Mouse (Mus musculus) cerebellum, postnatal 36 days (tissue): ENCODE measurements around the gene Tcf25.

ENCODE experiments used
- DNase-seq, 2 experiments: peaks; one replicate each; pipeline ENCODE4 v3.0.0; 2021 to 2022; ENCODE audit warnings: mixed read lengths in 2 of 2

Tcf25 gene

DNA sequence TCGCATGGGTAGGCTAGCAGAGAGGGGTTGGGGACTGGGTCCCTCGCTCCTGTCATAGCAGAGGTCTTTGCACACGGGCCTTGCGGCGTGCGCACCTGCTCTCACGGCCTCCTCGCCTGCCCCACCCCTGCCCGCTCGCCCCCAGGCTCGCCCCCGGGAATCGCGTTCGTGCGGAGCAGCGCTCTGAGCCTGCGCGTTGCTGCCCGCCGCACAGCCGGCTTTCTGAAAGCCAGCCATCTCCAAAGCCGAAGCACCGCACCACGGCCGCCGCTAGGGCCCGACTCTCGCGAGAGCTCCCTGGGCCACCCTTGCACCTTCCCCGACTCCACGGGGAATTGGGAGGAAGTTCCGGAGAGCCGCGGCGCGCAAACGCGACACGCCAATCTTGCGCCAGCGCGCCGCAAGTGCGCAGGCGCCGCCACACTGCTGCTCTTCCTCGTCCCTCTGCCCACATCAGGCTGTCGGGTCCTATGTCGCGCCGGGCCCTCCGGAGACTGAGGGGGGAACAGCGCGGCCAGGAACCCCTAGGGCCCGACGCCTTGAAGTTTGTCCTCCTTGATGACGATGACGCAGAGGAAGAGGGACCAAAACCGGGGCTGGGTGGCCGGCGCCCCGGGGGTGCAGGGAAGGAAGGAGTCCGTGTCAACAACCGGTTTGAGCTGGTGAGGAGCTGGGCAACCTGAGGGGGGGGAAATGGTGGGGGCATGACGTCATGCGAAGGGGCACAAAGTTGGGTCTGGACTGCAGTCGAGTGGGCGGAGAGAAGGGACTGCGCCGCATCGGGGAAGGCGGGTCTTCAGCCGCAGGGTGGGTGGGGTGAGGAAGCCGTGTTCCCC lies at the start of gene Tcf25:
Gene Tcf25 (plus strand): TSS at position 351 of the 836 bp plus-strand sequence.
- peak; percentile 94 to 97 for DNase-seq

- DNase-seq = no peak
These were observed 45.0 kb upstream of the Tcf25 start for GRCm38 (mm10) chr8:123328552-123328951.

DNA sequence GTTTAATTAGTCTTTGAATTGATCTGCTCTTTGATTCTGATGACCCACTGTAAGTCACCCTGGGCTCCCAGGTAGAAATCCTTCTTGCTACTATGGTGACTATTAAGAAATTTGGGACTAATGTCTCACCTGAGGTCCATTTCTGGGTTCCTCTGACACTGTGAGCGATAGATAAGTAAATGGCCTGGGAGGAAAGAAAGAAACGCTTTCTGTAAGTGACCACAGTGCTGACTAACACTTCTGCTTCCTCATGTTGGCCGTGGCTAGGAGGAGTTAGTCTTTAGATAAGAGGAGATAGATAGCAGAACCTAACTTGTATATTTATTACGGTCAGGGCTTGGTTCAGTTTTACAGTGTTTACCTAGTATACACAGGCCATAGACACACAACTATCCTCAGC lies 44.2 kb upstream of the Tcf25 start:
- no peak for DNase-seq

DNA sequence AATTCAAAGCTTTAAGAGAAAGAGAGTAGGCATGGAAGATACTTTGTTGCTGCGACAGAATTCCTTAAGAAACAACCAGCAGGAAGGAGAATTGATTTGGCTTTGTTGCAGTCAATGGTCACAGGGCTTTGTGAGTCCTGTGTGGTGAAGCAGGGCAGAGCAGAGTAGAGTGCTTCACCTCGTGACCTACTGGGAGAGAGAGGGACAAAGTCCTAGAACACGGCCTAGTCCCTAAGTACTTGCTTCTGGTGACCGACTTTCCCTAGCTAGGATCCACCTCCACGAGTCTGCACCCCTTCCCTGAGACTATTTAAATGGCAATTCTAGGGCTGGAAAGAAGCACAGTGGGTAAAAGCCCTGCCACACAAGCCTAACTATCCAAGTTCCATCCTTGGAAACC lies 43.6 kb upstream of the Tcf25 start:
- DNase-seq = no peak

GRCm38 (mm10) chr8:123330701-123331100 lies 42.9 kb upstream of the Tcf25 start:
- DNase-seq = no peak

- DNase-seq = no peak
These were observed 42.3 kb upstream of the Tcf25 start for GRCm38 (mm10) chr8:123331301-123331700.

GRCm38 (mm10) chr8:123331810-123332209 lies 41.7 kb upstream of the Tcf25 start:
- no peak for DNase-seq

- peak; percentile 70 to 85 for DNase-seq
These were observed 41.1 kb upstream of the Tcf25 start, which contains the start of gene Spire2 for GRCm38 (mm10) chr8:123332262-123333090. Gene Spire2 (plus strand): TSS chr8:123332713.

DNA sequence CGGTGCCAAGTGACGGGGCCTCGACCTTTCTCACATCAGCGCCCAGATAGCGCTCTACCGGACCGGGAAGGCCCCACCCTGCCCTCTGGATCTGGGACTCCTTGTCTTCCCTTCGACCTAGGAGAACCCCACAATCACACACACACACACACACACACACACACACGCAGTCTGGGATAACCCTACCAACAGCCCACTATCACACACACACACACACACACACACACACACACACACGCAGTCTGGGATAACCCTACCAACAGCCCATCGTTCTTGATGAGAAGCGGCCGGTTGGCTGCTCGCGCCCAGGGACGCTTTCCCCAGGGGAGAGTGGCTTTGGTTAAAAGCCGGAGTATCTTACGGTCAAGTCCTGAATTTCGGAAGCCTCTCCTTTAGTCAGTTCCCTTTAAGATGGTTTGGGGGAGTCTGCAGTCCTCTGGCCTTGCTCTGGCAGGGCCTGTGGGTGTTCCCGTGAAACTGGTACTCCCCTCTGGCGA lies 40.4 kb upstream of the Tcf25 start:
- no peak for DNase-seq

GRCm38 (mm10) chr8:123333864-123334263 lies 39.7 kb upstream of the Tcf25 start:
- no peak for DNase-seq

DNA sequence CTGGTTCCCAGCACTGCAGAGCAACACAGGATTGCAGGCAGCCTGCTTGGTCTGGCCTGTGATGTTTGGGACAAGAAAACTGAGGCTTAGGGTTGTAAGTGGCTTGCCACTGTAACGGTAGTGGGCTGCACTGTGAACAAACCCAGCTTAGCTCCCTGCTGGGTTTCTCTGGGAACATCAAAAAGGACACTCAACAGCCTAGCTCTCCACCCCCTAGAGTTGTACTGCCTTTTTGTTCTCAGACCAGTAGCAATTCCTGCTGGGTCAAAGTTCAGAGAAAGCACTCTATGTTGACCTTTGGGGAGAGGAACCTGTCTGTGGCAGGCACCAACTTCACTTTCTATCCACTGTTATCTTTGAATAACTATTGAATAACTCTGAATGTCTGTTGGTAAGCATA lies 39.1 kb upstream of the Tcf25 start:
- DNase-seq = no peak

DNA sequence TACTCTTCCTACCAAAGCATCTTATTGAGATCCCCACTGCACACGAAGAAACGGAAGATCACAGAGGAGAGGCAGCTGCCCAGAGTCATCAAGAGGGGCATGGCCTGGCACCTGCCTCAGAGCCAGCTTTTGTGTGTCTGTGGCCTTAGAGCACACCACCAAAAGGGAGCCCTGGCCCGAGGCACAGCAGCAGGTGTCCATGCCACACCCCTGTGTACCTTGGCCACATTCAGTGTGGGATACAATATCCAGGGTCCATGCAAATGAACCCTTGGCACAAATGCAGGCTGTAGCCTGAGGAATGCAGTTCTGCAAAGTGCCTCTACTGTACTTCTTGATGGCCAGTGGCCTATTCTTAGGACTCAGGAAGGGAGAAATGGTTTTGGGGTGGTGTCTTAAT lies 36.1 kb upstream of the Tcf25 start:
- DNase-seq = no peak

GRCm38 (mm10) chr8:123340071-123340470 lies 33.5 kb upstream of the Tcf25 start:
- no peak for DNase-seq

DNA sequence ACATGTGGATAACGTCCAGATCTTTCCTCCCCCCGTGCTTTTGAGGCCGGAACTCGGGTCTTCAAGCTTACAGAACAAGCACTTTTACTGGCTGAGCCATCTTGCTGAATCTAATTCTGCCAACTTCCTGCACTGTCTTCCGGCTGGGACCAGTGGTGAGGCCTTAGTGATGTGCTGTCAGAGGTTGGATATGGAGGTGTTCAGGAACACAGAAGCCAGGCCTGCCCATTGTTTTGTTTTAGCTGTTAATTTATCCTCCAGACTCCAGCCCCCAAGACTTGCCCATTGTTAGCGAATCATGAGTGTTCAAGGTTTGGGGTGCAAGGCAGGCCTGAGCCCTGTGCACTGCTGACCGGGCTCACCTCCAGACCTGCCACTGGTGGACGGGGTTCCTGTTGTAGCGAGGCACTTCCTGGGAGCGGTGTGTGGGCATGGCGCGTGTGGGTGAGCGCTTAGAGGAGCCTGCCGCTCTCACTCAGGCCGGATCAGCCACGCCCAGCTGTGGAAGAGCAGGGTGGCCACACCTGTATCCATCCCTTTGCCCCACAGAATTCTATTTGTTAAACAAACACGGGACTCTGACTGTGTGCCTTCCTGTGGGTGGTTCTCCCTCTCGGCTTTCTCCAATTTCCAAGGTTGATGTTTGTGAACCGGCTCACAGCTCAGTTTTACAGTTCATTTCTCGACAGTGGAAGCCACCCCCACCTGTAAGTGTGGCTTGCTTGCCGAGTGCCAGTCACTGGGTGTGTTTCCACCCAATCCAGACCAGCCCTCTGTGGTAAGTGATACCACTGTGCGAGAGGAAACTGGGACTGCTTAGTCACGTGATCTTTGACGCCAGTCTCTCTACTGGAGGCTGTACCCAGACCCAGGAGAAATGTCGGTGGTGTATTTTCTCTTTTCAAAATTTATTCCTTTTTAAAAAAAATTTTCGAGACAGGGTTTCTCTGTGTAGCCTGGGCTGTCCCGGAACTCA lies 32.2 kb upstream of the Tcf25 start:
- no peak for DNase-seq

DNA sequence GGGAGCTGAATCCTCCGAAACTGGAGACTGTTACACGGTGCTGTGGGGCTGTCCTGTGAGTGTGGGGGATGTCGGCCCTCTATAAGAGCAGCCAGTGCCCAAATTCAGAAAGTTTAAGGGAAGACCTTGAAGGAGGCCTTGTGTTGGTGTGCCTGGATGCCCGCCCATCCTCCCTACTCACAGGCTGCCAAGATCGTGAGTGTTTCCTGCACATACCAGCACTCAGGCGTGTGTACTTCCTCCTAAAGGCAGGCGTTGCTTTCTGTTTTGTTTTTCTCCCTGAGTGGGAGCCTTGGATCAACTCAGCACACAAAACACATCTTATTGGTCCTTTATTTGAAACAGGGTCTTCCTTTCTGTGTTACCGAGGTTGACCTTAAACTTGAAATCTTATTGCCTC lies 31.3 kb upstream of the Tcf25 start:
- no peak for DNase-seq

DNA sequence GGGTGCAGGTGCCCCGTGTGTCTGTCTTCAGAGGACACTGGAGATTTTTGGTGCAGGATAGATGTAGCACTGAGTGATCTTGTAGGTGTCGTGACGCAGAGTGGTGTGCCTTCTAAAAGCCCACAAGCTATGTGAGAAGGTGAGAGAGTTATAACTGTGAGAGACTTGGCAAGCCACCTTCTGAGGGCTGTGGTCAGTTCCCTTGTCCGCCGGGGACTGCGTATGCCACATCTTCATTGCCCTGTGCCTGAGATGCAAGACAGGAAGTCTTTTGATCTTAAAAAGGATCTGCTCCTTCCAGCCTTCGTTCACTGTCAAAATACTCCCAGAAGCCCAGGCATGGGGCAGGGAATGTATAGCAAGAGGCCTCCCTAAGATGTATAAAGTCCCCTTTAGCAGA lies 30.6 kb upstream of the Tcf25 start:
- no peak for DNase-seq

DNA sequence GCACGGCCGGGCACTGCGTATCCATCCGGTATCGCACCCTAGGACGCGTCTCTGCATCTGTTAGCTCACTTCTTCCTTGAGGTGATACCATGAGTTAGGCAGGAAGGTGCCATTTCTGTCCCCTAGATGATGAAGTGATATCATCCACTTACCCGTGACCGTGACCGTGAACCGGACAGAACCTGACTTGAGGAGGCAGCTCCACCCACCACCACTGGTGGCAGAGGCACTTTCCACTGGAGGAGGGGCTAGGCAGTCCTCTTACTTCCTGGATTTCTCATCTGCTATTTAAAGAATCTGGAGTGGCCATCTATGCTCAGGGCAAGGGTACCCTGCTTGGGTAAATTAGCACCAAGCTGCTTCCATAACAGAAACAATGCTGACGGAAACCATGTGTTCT lies 30.1 kb upstream of the Tcf25 start:
- no peak for DNase-seq

DNA sequence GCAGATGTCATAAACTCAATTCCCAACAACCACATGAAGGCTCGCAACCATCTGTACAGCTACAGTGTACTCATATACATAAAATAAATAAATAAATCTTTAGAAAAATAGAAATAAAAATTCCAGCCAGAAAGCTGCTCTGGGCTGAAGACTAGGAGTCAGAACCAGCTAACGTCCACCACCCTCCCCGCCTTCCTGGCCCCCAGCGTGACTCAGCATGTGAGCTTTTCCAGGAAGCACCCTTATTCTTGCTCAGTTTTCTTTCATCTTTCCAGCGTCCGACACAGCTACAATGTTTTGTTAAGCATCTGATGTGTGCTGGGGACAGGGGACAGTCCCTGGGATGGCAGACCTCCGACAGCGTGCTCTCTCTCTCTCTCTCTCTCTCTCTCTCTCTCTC lies 28.4 kb upstream of the Tcf25 start:
- no peak for DNase-seq

- no peak for DNase-seq
These were observed 27.7 kb upstream of the Tcf25 start for GRCm38 (mm10) chr8:123345856-123346255.

DNA sequence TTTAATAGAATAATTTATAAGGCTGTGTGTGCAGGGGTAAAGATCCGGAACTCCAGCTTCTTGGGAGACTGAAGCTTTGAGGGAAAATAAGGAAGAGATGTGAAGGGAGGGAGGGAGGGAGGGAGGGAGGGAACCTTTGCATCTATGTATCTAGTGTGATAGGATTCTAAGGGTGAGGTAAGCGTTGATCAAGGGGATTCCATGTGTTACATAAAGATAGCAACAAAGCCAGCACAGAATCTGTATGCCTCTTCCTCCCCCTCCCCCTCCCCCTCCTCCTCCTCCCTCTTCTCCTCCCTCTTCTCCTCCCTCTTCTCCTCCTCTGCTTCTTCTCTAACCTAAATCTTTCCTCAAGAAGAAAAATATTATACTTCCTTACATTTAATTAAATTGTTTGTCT lies 26.3 kb upstream of the Tcf25 start:
- DNase-seq = no peak

DNA sequence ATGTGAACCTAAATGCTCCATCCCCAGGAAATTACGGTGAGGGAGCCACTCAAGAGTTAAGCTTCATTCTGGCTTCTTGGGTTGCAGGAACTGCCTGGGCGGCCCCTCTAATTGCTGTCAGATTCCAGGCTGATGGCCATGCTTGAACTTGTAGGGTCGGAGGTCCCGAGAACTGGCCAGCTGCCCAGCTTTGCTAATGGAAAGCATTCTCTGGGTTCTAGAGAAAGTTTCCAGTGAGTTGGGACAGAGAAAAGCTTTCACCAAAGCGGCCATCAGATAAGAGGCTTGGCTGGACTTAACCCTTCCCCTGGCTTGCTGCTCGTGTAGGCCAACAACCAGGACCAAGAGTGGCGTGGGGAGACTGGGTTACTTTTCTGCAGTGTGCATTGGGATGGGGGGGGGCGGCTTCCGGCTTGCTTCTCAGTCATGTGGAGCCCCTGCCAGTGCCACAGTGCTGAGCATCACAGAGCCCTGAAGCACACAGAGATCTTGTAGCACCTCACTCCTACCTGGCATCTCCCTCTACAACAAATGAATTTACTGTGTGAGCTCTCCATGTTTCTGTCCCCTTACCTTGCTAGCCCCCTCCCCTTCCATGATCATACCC lies 25.2 kb upstream of the Tcf25 start:
- no peak for DNase-seq

GRCm38 (mm10) chr8:123349073-123349472 lies 24.5 kb upstream of the Tcf25 start:
- no peak for DNase-seq
